Mouse (Mus musculus) G1E (cell line): ENCODE data around the gene Cited2. TPM values are rescaled to one million over a fixed set of nuclear protein-coding genes. Genes with fewer than 3 reads are reported as not detected.
A peak's percentile ranks its signal among the peaks of the same experiment; 100 is the strongest.

Experiments
- ATAC-seq: 2 replicates; pipeline ENCODE4 v1.8.0; 2016; ENCODE audit warnings: mild to moderate bottlenecking; ENCODE audit not compliant: insufficient number of reproducible peaks, poor library complexity, low FRiP score, severe bottlenecking; ENCODE audit errors: extremely low read depth
- DNase-seq: peaks from one replicate; pipeline ENCODE4 v3.0.0; 2012; ENCODE audit warnings: low spot score
- H3K27me3 ChIP-seq: 2 replicates; pipeline ENCODE4 v1.6.1; 2012; ENCODE audit warnings: mild to moderate bottlenecking, low read length, inconsistent platforms; ENCODE audit not compliant: insufficient read depth
- H3K36me3 ChIP-seq: replicated peaks from 2 replicates; pipeline ENCODE3; 2012; ENCODE audit warnings: mild to moderate bottlenecking, inconsistent platforms
- H3K4me1 ChIP-seq: 2 replicates; pipeline ENCODE4 v1.6.1; 2012; ENCODE audit warnings: low read depth, low read length, inconsistent platforms, mixed read lengths; ENCODE audit not compliant: insufficient read depth
- H3K4me3 ChIP-seq: 2 replicates; pipeline ENCODE4 v1.5.1; 2012; ENCODE audit warnings: low read depth, mild to moderate bottlenecking, inconsistent platforms, low read length, moderate library complexity, mixed read lengths
- H3K9me3 ChIP-seq: replicated peaks from 2 replicates; pipeline ENCODE4 v1.6.1; 2012; ENCODE audit warnings: inconsistent platforms
- CTCF ChIP-seq: IDR thresholded peaks from 2 replicates; pipeline ENCODE4 v1.5.1; 2012; ENCODE audit warnings: low read depth, low read length, inconsistent platforms, mixed read lengths
- GATA1 ChIP-seq: IDR thresholded peaks from 2 replicates; pipeline ENCODE4 v1.6.1; 2012; ENCODE audit warnings: borderline replicate concordance, low read length, inconsistent platforms, mixed read lengths
- GATA2 ChIP-seq: IDR thresholded peaks from 2 replicates; pipeline ENCODE4 v1.6.1; 2012; ENCODE audit warnings: low read depth, low read length, inconsistent platforms, borderline replicate concordance
- POLR2AphosphoS5 ChIP-seq: IDR thresholded peaks from 2 replicates; pipeline ENCODE4 v1.6.1; 2012; ENCODE audit warnings: low read depth, low read length, inconsistent platforms; ENCODE audit not compliant: insufficient replicate concordance
- TAL1 ChIP-seq: conservative IDR thresholded peaks from 2 replicates; pipeline ENCODE4 v1.6.1; 2012; ENCODE audit warnings: low read depth, low read length, inconsistent platforms, mixed read lengths
- polyA plus RNA-seq: library from polyadenylated mRNA; stranded (reverse); fragments of >175 nt; gene quantifications from 2 replicates; pipeline ENCODE4 v1.2.3, GENCODE M21; 2012
- total RNA-seq, 2 experiments: library from RNA; stranded (forward) in 1 of 2; stranded (reverse) in 1 of 2; fragments of 200-1000 nt in 1 of 2; fragments of >200 nt in 1 of 2; fragmentation: Nextera tagmentation in 1 of 2; gene quantifications; 2 replicates each; pipeline ENCODE4 v1.2.3; 2014 to 2017

The Cited2 gene
- total and polyA plus RNA-seq, 3 experiments: 26.8 to 273 (median 231) TPM

GRCm38 (mm10) chr10:17727161-17727925 is 4.3 kb downstream of the Cited2 start:
- DNase-seq (no peak), ATAC-seq (peak; percentile 35)
- H3K4me3 ChIP-seq: peak overlapping the region; percentile 53; the same call in 1 of the 2 replicates

GRCm38 (mm10) chr10:17727926-17728279 is 4.9 kb downstream of the Cited2 start:
- TF ChIP-seq CTCF (no peak), POLR2AphosphoS5 (no peak), TAL1 (no peak), GATA2 (no peak), GATA1 (no peak)
- ATAC-seq (peak; percentile 22; the same call in 1 of the 2 replicates), DNase-seq (peak; percentile 13)
- H3K27me3 ChIP-seq: no peaks in the 10 kb centered on the region
- H3K9me3 ChIP-seq: no peaks in the 10 kb centered on the region
- H3K4me1 ChIP-seq: peaks cover 38% of the 10 kb centered on the region
- H3K4me3 ChIP-seq: peak overlapping the region; percentile 53; the same call in 1 of the 2 replicates
- H3K36me3 ChIP-seq: peaks cover 18% of the 10 kb centered on the region

More at GRCm38 (mm10) chr10:17727161-17727925, 4.3 kb downstream of the Cited2 start:
- Histone ChIP-seq H3K36me3 (peaks cover 18% of the 10 kb centered on the region), H3K4me1 (peaks cover 42% of the 10 kb centered on the region), H3K9me3 (no peaks in the 10 kb centered on the region), H3K27me3 (no peaks in the 10 kb centered on the region)
- TF ChIP-seq GATA1 (no peak), POLR2AphosphoS5 (no peak), TAL1 (no peak), GATA2 (no peak), CTCF (no peak)

- TF ChIP-seq TAL1: no peak
- TF ChIP-seq GATA1: no peak
- TF ChIP-seq POLR2AphosphoS5: no peak
- no peak for TF ChIP-seq GATA2
- no peak for TF ChIP-seq CTCF
- H3K9me3 ChIP-seq: no peaks in the 10 kb centered on the region
- peaks cover 38% of the 10 kb centered on the region for H3K4me1 ChIP-seq
- ATAC-seq: no peak
- DNase-seq: no peak
- H3K4me3 ChIP-seq: no peak overlapping the region
- no peaks in the 10 kb centered on the region for H3K27me3 ChIP-seq
- peaks cover 17% of the 10 kb centered on the region for H3K36me3 ChIP-seq
Observed at GRCm38 (mm10) chr10:17728711-17729110, 5.7 kb downstream of the Cited2 start.

GRCm38 (mm10) chr10:17729476-17729875 is 6.5 kb downstream of the Cited2 start:
- DNase-seq: no peak
- peaks cover 37% of the 10 kb centered on the region for H3K4me1 ChIP-seq
- no peaks in the 10 kb centered on the region for H3K9me3 ChIP-seq
- H3K4me3 ChIP-seq: no peak overlapping the region
- ATAC-seq: no peak
- TF ChIP-seq TAL1 (no peak), CTCF (no peak), GATA2 (no peak), POLR2AphosphoS5 (no peak), GATA1 (no peak)
- H3K27me3 ChIP-seq: peaks cover 1% of the 10 kb centered on the region; the same call in 1 of the 2 replicates
- peaks cover 10% of the 10 kb centered on the region for H3K36me3 ChIP-seq

- Histone ChIP-seq H3K9me3 (no peaks in the 10 kb centered on the region), H3K27me3 (peaks cover 5% of the 10 kb centered on the region), H3K4me1 (peaks cover 16% of the 10 kb centered on the region), H3K4me3 (no peak overlapping the region), H3K36me3 (no peaks in the 10 kb centered on the region)
- ATAC-seq: peak; percentile 34; the same call in 1 of the 2 replicates
- TF ChIP-seq GATA1 (no peak), CTCF (peak; percentile 51), GATA2 (no peak), TAL1 (no peak), POLR2AphosphoS5 (no peak)
- DNase-seq: peak; percentile 38
Observed at GRCm38 (mm10) chr10:17733057-17733456, 10.0 kb downstream of the Cited2 start.

- Histone ChIP-seq H3K4me3 (no peak overlapping the region), H3K4me1 (no peaks in the 10 kb centered on the region), H3K9me3 (no peaks in the 10 kb centered on the region), H3K36me3 (no peaks in the 10 kb centered on the region), H3K27me3 (peaks cover 5% of the 10 kb centered on the region)
- DNase-seq: no peak
- ATAC-seq: no peak
- no peak for TF ChIP-seq CTCF
- no peak for TF ChIP-seq TAL1
- TF ChIP-seq POLR2AphosphoS5: no peak
- TF ChIP-seq GATA2: no peak
- no peak for TF ChIP-seq GATA1
Observed at GRCm38 (mm10) chr10:17742581-17742980, 19.6 kb downstream of the Cited2 start.
